Mouse (Mus musculus): Measurements from ENCODE around the gene Avpr2. TPM values are rescaled to one million over a fixed set of nuclear protein-coding genes. Genes with fewer than 3 reads are reported as not detected.

The Avpr2 gene
- polyA plus RNA-seq, 1 experiment: not detected

DNA sequence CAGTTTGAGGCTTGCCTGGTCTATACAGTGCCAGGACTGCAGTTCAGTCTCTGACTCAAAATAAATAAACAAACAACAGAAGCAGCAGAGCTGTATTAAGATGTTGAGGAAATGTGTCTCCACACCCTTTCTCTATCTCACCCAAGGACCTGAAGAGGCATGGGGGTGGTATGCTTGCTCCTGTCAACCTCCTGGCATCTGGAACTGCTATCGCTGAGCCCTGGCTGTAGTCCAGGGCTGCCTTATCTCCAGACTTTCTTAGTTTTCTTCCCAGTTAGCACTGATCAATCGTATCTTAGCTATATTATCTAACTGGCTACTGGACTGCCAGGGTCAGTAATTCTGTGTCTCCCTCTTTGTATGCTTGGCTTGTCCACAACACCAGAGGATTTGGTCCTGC, 50.0 kb downstream of the Avpr2 start:
- Histone ChIP-seq H3K4me1 (ENCODE audit: control insufficient read depth, insufficient read depth, low read length) (no peaks in the 10 kb centered on the region), H3K4me3 (ENCODE audit: insufficient read depth, low read length) (no peak overlapping the region), H3K27ac (ENCODE audit: insufficient read depth, low read length) (no peak overlapping the region)
- no peak for TF ChIP-seq POLR2A (IDR thresholded peaks at IDR 0.05; ENCODE audit: low read depth, low read length)
- no peak for TF ChIP-seq CTCF (IDR thresholded peaks at IDR 0.05; ENCODE audit: borderline replicate concordance, insufficient read depth, low read length)

- no peak for TF ChIP-seq POLR2A (IDR thresholded peaks at IDR 0.05; ENCODE audit: low read depth, low read length)
- no peak for TF ChIP-seq CTCF (IDR thresholded peaks at IDR 0.05; ENCODE audit: borderline replicate concordance, insufficient read depth, low read length)
- Histone ChIP-seq H3K4me1 (ENCODE audit: control insufficient read depth, insufficient read depth, low read length) (no peaks in the 10 kb centered on the region), H3K27ac (ENCODE audit: insufficient read depth, low read length) (no peak overlapping the region), H3K4me3 (ENCODE audit: insufficient read depth, low read length) (no peak overlapping the region)
Observed at GRCm38 (mm10) chrX:73942294-73942693, 50.4 kb downstream of the Avpr2 start.

Other genes starting within 250 kb of the Avpr2 start
- gene Pnck, start 232.0 kb upstream of the Avpr2 start, polyA plus RNA-seq (2011; ENCODE audit: insufficient read length, low read depth, missing spikeins): 3.2 and 4.3 TPM in 2 replicates
- gene Slc6a8, start 219.0 kb upstream of the Avpr2 start, polyA plus RNA-seq (2011; ENCODE audit: insufficient read length, low read depth, missing spikeins): 105 and 113 TPM in 2 replicates
- gene Bcap31, start 175.9 kb upstream of the Avpr2 start, polyA plus RNA-seq (2011; ENCODE audit: insufficient read length, low read depth, missing spikeins): 207 and 261 TPM in 2 replicates
- 12.3 and 14.7 TPM in 2 replicates for gene Abcd1, start 175.5 kb upstream of the Avpr2 start, polyA plus RNA-seq (2011; ENCODE audit: insufficient read length, low read depth, missing spikeins)
- 0.25 TPM in 1 of 2 replicates, not detected in the other for gene Plxnb3, start 135.0 kb upstream of the Avpr2 start, polyA plus RNA-seq (2011; ENCODE audit: insufficient read length, low read depth, missing spikeins)
- not detected in 2 replicates for gene Srpk3, start 117.7 kb upstream of the Avpr2 start, polyA plus RNA-seq (2011; ENCODE audit: insufficient read length, low read depth, missing spikeins)
- 94.8 and 115 TPM in 2 replicates for gene Idh3g, start 105.2 kb upstream of the Avpr2 start, polyA plus RNA-seq (2011; ENCODE audit: insufficient read length, low read depth, missing spikeins)
- gene Ssr4, start 105.1 kb upstream of the Avpr2 start, polyA plus RNA-seq (2011; ENCODE audit: insufficient read length, low read depth, missing spikeins): 288 and 321 TPM in 2 replicates
- gene Pdzd4, start 67.1 kb upstream of the Avpr2 start, polyA plus RNA-seq (2011; ENCODE audit: insufficient read length, low read depth, missing spikeins): 5.6 and 8.9 TPM in 2 replicates
- gene L1cam, start 4.0 kb downstream of the Avpr2 start, polyA plus RNA-seq (2011; ENCODE audit: insufficient read length, low read depth, missing spikeins): 0.27 and 1.3 TPM in 2 replicates
- 0.40 and 0.72 TPM in 2 replicates for gene Arhgap4, start 29.8 kb downstream of the Avpr2 start, polyA plus RNA-seq (2011; ENCODE audit: insufficient read length, low read depth, missing spikeins)
- gene Naa10, start 29.8 kb downstream of the Avpr2 start, polyA plus RNA-seq (2011; ENCODE audit: insufficient read length, low read depth, missing spikeins): 42.7 and 45.4 TPM in 2 replicates
- gene Renbp, start 38.7 kb downstream of the Avpr2 start, polyA plus RNA-seq (2011; ENCODE audit: insufficient read length, low read depth, missing spikeins): 31.4 and 42.9 TPM in 2 replicates
- 61.4 and 65.6 TPM in 2 replicates for gene Hcfc1, start 74.3 kb downstream of the Avpr2 start, polyA plus RNA-seq (2011; ENCODE audit: insufficient read length, low read depth, missing spikeins)
- 61.2 and 68.2 TPM in 2 replicates for gene Irak1, start 131.8 kb downstream of the Avpr2 start, polyA plus RNA-seq (2011; ENCODE audit: insufficient read length, low read depth, missing spikeins)
- gene Opn1mw, start 235.4 kb downstream of the Avpr2 start, polyA plus RNA-seq (2011; ENCODE audit: insufficient read length, low read depth, missing spikeins): not detected in 2 replicates
- 19.0 and 21.0 TPM in 2 replicates for gene Mecp2, start 243.3 kb downstream of the Avpr2 start, polyA plus RNA-seq (2011; ENCODE audit: insufficient read length, low read depth, missing spikeins)